Mouse (Mus musculus): Measurements from ENCODE around the gene Ttc4.
A peak's percentile ranks its signal among the peaks of the same experiment; 100 is the strongest.

Gene Ttc4

GRCm38 (mm10) chr4:106678442-106679118, at the start of gene Ttc4:
Ttc4 (minus strand) TSS chr4:106678944.
- DNase-seq, result peak; percentile 84

GRCm38 (mm10) chr4:106720631-106721030, 41.9 kb upstream of the Ttc4 start:
- peak; percentile 40 for DNase-seq

GRCm38 (mm10) chr4:106713622-106714021, 34.9 kb upstream of the Ttc4 start:
- no peak for DNase-seq

- peak; percentile 78 for DNase-seq
These were observed 29.7 kb upstream of the Ttc4 start for GRCm38 (mm10) chr4:106708408-106708807.

GRCm38 (mm10) chr4:106707957-106708356, 29.2 kb upstream of the Ttc4 start:
- DNase-seq, result no peak

GRCm38 (mm10) chr4:106705096-106705665, 26.4 kb upstream of the Ttc4 start:
- no peak for DNase-seq

GRCm38 (mm10) chr4:106704416-106704815, 25.7 kb upstream of the Ttc4 start:
- DNase-seq, result peak; percentile 45

- DNase-seq, result no peak
These were observed 25.2 kb upstream of the Ttc4 start for GRCm38 (mm10) chr4:106703956-106704355.

GRCm38 (mm10) chr4:106700798-106701197, 22.1 kb upstream of the Ttc4 start:
- no peak for DNase-seq

GRCm38 (mm10) chr4:106699989-106700388, 21.2 kb upstream of the Ttc4 start:
- DNase-seq, result no peak

GRCm38 (mm10) chr4:106693841-106694430, 15.2 kb upstream of the Ttc4 start:
- DNase-seq, result no peak

GRCm38 (mm10) chr4:106688636-106689296, 10.0 kb upstream of the Ttc4 start:
- no peak for DNase-seq

GRCm38 (mm10) chr4:106680955-106681354, 2.2 kb upstream of the Ttc4 start:
- DNase-seq, result no peak

GRCm38 (mm10) chr4:106679152-106679551, 408 bp upstream of the Ttc4 start:
- no peak for DNase-seq

GRCm38 (mm10) chr4:106676749-106677148, 2.0 kb downstream of the Ttc4 start:
- no peak for DNase-seq

GRCm38 (mm10) chr4:106666546-106666945, 12.2 kb downstream of the Ttc4 start:
- DNase-seq, result no peak

GRCm38 (mm10) chr4:106665673-106666072, 13.1 kb downstream of the Ttc4 start:
- no peak for DNase-seq

- DNase-seq, result no peak
These were observed 13.5 kb downstream of the Ttc4 start for GRCm38 (mm10) chr4:106665269-106665668.

- no peak for DNase-seq
These were observed 14.0 kb downstream of the Ttc4 start for GRCm38 (mm10) chr4:106664697-106665096.

- no peak for DNase-seq
These were observed 14.7 kb downstream of the Ttc4 start for GRCm38 (mm10) chr4:106663956-106664470.

- no peak for DNase-seq
These were observed 23.1 kb downstream of the Ttc4 start for GRCm38 (mm10) chr4:106655681-106656080.

GRCm38 (mm10) chr4:106653051-106653450, 25.7 kb downstream of the Ttc4 start:
- DNase-seq, result no peak

- no peak for DNase-seq
These were observed 26.2 kb downstream of the Ttc4 start for GRCm38 (mm10) chr4:106652546-106652945.

Measured in cerebellum, adult 9-10 months (tissue).